Mouse (Mus musculus): ENCODE results near the gene Kantr. TPM values are rescaled to one million over a fixed set of nuclear protein-coding genes. Genes with fewer than 3 reads are reported as not detected.

Gene Kantr
- 35.6 and 38.6 TPM in 2 replicates for polyA plus RNA-seq (2012; rRNA removed)

DNA sequence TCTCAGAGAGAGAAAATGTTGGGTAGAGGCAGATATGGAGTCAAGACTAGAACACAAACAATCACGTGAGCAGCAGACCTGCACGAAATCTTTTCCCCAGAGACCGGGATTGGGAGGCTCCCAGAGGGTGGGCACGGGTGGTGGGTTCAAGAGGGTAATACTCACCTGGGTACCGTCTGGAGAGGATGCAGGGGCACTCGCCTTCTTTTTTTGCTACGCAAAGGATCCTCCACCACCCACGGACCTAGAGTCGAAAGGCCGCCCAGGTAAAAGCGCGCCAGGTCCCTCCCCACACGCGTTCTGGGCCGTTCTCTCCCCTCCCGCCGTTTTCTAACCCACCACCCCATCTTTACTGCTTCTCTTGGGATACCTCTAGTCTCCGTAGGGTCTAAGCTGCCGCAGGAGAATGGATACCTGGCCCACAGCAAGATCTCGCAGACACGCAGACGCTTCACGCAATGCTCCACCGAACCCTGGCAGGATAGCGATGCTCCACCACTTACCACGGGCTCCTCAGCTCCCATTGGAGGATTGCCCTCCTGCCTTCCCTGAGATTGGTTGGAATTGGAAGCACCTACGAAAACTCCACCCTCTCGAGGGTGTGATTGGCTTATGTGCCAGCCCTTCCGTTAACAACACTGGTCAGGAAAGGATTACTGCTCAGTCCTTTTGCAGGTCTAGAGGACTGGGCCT, at the start of gene Kantr:
Kantr (minus strand) TSS at position 500 of the 693 bp plus-strand sequence.
- Histone ChIP-seq H3K4me3 (ENCODE audit: insufficient read depth, low read length) (peak within 1 kb of the TSS; percentile 43), H3K4me1 (ENCODE audit: control insufficient read depth, insufficient read depth, low read length) (no peaks in the 10 kb centered on the region), H3K27ac (ENCODE audit: insufficient read depth, low read length) (no peak within 1 kb of the TSS)
- TF ChIP-seq POLR2A (IDR thresholded peaks at IDR 0.05; ENCODE audit: extremely low read depth, insufficient read depth, low read length) = peak; percentile 87
- no peak for TF ChIP-seq CTCF (IDR thresholded peaks at IDR 0.05; ENCODE audit: extremely low read depth, insufficient read depth, low read length)

DNA sequence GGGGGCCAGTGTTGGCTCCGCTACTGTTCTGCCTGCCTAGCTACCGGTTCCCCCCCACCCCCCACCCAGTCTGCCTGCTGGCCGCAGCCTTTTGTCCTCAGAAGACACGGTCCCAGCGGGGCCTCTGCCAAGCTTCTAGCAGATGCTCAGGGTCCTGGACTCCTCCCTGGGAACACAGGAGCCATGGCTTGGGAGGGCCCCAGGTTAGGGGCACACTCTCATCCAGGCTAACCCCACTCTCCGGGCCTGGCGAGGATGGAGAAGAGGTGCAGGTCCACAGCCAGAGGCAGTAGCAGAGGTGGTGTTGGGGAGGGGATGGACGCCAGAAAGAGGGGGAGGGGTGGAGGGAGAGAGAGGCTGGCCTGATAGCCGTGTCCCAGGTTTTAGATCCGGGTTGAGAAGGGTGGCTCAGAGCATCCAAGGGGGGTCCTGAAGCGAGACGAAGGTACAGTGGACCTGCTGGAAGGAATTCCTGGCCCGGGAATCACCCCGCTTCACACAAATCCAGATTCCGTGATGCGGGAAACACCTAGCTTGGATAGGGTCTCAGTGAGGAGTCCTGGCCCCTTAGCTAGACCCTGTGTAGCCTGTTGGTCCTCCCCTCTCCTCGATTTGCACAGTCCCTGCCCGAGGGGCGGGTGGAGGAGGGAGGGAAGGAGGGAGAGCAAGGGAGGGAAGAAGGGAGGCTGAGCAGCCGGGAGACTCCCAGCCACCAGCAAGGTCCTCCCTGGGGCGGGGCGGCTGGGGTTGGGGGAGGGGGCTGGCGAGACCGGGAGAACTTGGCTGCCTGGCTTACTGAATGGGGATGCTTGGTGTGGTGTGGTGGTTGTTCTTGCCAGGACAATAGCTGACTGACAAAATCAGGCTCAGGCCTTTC, 41.3 kb upstream of the Kantr start, which contains the start of gene Gpr173:
Gpr173 (minus strand) TSS at position 308 of the 877 bp plus-strand sequence.
- peak within 1 kb of the TSS; percentile 96 for H3K4me3 ChIP-seq (ENCODE audit: insufficient read depth, low read length)
- TF ChIP-seq CTCF (IDR thresholded peaks at IDR 0.05; ENCODE audit: extremely low read depth, insufficient read depth, low read length) (no peak), POLR2A (IDR thresholded peaks at IDR 0.05; ENCODE audit: extremely low read depth, insufficient read depth, low read length) (no peak)
- H3K4me1 ChIP-seq (ENCODE audit: control insufficient read depth, insufficient read depth, low read length) = no peaks in the 10 kb centered on the region; the same call in 1 of the 2 replicates
- H3K27ac ChIP-seq (ENCODE audit: insufficient read depth, low read length) = peak within 1 kb of the TSS; percentile 87

DNA sequence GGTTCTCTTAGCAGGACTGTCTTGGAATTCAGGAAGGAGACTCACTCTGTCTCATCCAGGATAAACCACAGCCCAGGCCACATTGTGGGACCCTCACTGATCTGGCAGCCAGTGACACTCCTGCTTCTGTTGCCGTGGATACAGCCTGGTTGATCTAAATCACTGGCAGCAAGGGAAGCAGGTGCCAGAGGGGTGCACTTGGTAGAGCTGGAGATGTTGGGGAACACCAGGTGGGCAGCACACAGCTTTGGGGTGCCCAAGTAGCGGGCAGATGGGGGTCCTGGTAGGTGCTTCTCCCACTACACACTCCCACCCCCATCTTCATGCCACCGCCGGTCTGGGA, 40.7 kb upstream of the Kantr start:
- TF ChIP-seq POLR2A (IDR thresholded peaks at IDR 0.05; ENCODE audit: extremely low read depth, insufficient read depth, low read length) (no peak), CTCF (IDR thresholded peaks at IDR 0.05; ENCODE audit: extremely low read depth, insufficient read depth, low read length) (no peak)

DNA sequence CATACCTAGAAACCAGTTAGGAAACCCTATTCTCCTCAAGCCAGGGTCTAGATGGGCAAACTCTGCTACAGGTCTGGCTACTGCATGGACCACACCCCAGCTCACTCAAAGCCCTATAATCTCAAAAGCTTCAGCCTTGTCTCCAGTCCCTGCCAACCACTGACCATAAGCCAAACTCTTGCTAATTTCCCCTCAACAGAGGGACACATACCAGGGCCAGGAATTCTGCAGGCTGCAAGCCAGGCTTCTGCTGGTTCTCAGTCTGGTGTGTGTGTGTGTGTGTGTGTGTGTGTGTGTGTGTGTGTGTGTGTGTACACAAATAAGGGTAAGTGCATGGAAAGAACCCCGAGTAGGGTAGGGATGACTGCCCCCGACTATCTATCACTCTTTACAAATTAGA, 39.1 kb upstream of the Kantr start:
- no peaks in the 10 kb centered on the region; the same call in 1 of the 2 replicates for H3K4me1 ChIP-seq (ENCODE audit: control insufficient read depth, insufficient read depth, low read length)
- no peak overlapping the region for H3K4me3 ChIP-seq (ENCODE audit: insufficient read depth, low read length)
- TF ChIP-seq POLR2A (IDR thresholded peaks at IDR 0.05; ENCODE audit: extremely low read depth, insufficient read depth, low read length) (no peak), CTCF (IDR thresholded peaks at IDR 0.05; ENCODE audit: extremely low read depth, insufficient read depth, low read length) (no peak)
- no peak overlapping the region for H3K27ac ChIP-seq (ENCODE audit: insufficient read depth, low read length)

More for the DNA sequence above, 40.7 kb upstream of the Kantr start:
- H3K27ac ChIP-seq (ENCODE audit: insufficient read depth, low read length) = peak overlapping the region; percentile 82; the same call in 1 of the 2 replicates
- peak overlapping the region; percentile 96 for H3K4me3 ChIP-seq (ENCODE audit: insufficient read depth, low read length)
- no peaks in the 10 kb centered on the region; the same call in 1 of the 2 replicates for H3K4me1 ChIP-seq (ENCODE audit: control insufficient read depth, insufficient read depth, low read length)

DNA sequence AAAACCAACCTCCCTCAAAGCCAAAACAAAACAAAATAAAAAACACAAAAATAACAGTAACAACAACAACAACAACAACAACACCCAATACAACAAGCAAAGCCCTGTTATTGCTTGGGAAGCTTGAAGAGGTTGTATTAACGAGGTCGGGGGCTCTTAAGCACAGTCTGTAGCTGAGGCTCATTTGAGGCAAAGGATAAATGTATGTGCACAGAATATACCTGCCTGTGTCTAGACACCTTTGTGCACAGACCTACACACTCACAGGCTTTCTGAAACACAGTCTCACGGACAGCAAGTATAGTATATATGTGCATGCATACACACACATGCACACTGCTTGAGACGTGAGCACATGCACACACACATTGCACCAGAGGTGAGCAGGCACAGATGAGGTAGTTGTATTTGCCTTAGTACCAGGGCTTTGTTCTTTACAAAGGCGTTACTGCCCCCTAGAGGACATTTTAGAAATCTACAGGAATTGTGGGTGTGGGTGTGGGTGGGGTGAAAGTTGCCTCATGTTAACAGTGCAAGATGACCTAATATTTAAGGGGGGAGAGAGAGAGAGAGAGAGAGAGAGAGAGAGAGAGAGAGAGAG, 25.4 kb upstream of the Kantr start:
- peak; percentile 44; the same call in 1 of the 2 replicates for TF ChIP-seq CTCF (IDR thresholded peaks at IDR 0.05; ENCODE audit: extremely low read depth, insufficient read depth, low read length)
- no peak for TF ChIP-seq POLR2A (IDR thresholded peaks at IDR 0.05; ENCODE audit: extremely low read depth, insufficient read depth, low read length)
- no peaks in the 10 kb centered on the region for H3K4me1 ChIP-seq (ENCODE audit: control insufficient read depth, insufficient read depth, low read length)
- H3K27ac ChIP-seq (ENCODE audit: insufficient read depth, low read length) = no peak overlapping the region
- H3K4me3 ChIP-seq (ENCODE audit: insufficient read depth, low read length) = no peak overlapping the region

DNA sequence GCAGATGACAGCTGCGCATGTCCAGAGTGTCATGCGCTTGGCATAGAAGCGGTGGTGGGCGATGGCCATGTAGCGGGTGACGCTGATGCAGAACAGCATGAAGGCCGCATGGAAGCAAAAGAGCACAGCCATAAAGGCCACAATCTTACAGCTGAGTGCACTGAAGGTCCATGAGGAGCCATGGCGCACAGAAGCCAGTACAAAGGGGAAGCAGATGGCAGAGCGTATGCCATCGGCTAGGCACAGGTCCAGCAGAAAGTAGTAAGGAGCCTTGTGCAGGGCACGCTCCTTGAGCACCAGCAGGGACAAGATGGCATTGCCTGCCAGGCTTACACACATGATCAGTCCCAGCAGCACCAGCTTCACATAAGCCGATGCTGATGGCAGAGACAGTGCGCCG, 19.7 kb upstream of the Kantr start:
- TF ChIP-seq POLR2A (IDR thresholded peaks at IDR 0.05; ENCODE audit: extremely low read depth, insufficient read depth, low read length) (no peak), CTCF (IDR thresholded peaks at IDR 0.05; ENCODE audit: extremely low read depth, insufficient read depth, low read length) (no peak)
- Histone ChIP-seq H3K4me1 (ENCODE audit: control insufficient read depth, insufficient read depth, low read length) (no peaks in the 10 kb centered on the region), H3K4me3 (ENCODE audit: insufficient read depth, low read length) (no peak overlapping the region), H3K27ac (ENCODE audit: insufficient read depth, low read length) (no peak overlapping the region)

DNA sequence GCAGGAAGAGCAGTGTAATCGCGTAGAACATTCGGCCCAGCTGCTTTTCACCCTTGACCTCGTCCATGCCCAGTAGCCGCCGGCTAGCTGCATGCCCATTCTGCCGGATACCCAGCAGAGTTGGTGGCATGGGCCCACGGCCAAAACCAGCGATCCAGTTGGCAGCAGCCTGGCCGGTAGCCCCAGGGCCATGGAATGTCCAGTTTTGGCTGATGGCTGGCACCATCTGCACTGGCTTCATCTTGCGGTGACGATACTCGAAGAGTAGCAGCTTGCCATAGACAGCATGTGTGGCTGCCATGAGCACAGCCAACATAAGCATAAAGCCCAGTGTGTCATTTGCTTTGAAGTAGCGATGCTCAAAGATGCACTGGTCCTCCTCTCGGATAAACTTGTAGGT, 19.3 kb upstream of the Kantr start:
- Histone ChIP-seq H3K4me3 (ENCODE audit: insufficient read depth, low read length) (no peak overlapping the region), H3K27ac (ENCODE audit: insufficient read depth, low read length) (no peak overlapping the region), H3K4me1 (ENCODE audit: control insufficient read depth, insufficient read depth, low read length) (no peaks in the 10 kb centered on the region)
- TF ChIP-seq POLR2A (IDR thresholded peaks at IDR 0.05; ENCODE audit: extremely low read depth, insufficient read depth, low read length) = no peak
- no peak for TF ChIP-seq CTCF (IDR thresholded peaks at IDR 0.05; ENCODE audit: extremely low read depth, insufficient read depth, low read length)

DNA sequence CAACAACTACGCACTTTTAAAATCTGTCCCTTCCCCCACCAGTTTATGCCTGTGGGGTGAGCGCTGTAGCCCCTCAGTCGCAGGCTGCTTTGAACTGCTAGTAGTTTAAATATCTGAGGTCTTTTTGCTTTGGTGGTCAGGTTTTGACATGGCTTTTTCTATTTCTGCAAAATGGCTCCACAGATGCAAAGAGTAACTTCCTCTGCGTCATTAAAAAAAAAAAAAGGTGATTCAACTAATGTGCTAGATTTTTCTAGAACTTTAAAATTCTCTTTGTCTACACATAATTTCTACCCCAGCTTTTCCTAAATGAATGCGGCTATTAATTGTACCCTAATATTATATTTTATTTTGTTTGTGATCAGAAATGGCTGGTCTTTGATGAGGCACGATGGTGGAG, 15.6 kb upstream of the Kantr start:
- peak overlapping the region; percentile 72 for H3K4me3 ChIP-seq (ENCODE audit: insufficient read depth, low read length)
- 0 out of 2 replicates have a peak, but pooled peaks have one; percentile 13 for TF ChIP-seq POLR2A (IDR thresholded peaks at IDR 0.05; ENCODE audit: extremely low read depth, insufficient read depth, low read length)
- TF ChIP-seq CTCF (IDR thresholded peaks at IDR 0.05; ENCODE audit: extremely low read depth, insufficient read depth, low read length) = no peak
- H3K4me1 ChIP-seq (ENCODE audit: control insufficient read depth, insufficient read depth, low read length) = peaks cover 4% of the 10 kb centered on the region; the same call in 1 of the 2 replicates
- H3K27ac ChIP-seq (ENCODE audit: insufficient read depth, low read length) = peak overlapping the region; percentile 80

DNA sequence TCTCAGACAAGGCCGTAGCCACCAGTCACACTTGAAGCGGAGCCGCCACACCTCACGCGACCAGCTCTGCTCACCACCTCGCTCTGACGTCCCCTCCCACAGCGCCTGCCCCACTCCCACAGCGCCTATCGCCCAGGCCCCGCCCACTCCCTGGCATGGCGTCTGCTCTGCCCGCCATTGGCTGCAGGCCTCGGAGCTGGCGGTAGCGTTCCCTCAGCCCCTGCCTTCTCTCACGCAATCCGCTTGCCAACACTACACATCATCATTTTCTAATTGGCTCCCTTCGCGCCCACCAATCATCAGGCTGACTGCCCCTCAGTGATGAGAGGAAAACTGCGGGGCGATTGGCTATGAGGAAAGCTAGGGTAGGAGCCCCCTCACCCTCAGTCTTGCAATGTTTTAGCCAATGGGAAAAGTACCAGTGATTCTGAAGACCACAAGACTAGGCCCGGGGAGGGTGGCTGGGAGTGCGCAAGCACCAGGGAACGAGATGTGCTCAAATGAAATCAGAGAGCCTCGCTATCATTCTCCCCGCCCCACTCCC, 15.1 kb upstream of the Kantr start, which contains the start of gene Tspyl2:
Tspyl2 (minus strand) TSS at position 68 of the 544 bp plus-strand sequence.
- Histone ChIP-seq H3K4me3 (ENCODE audit: insufficient read depth, low read length) (peak within 1 kb of the TSS; percentile 72), H3K27ac (ENCODE audit: insufficient read depth, low read length) (peak within 1 kb of the TSS; percentile 80), H3K4me1 (ENCODE audit: control insufficient read depth, insufficient read depth, low read length) (peaks cover 4% of the 10 kb centered on the region; the same call in 1 of the 2 replicates)
- TF ChIP-seq CTCF (IDR thresholded peaks at IDR 0.05; ENCODE audit: extremely low read depth, insufficient read depth, low read length) (no peak), POLR2A (IDR thresholded peaks at IDR 0.05; ENCODE audit: extremely low read depth, insufficient read depth, low read length) (peak; percentile 92)

Data from cortical plate, adult 2 months (tissue).